Mouse (Mus musculus) midbrain, embryonic 16.5 days (tissue): ENCODE data around the gene Adh6b. TPM values are rescaled to one million over a fixed set of nuclear protein-coding genes. Genes with fewer than 3 reads are reported as not detected.

Experiments
- ATAC-seq: fragments of 200-750 bp; cut with Nextera tagmentation; 2 replicates; pipeline ENCODE4 v1.8.0; 2017; ENCODE audit warnings: moderate TSS enrichment
- H3K27ac ChIP-seq: fragments of 300-500 bp; sonication (generic); 2 replicates; pipeline ENCODE4 v1.5.1; 2014; ENCODE audit warnings: mild to moderate bottlenecking, low read length, mixed read lengths
- H3K27me3 ChIP-seq: fragments of 300-500 bp; sonication (generic); 2 replicates; pipeline ENCODE4 v1.6.1; 2014; ENCODE audit warnings: low read depth, low read length, mixed read lengths; ENCODE audit not compliant: control insufficient read depth, insufficient read depth
- H3K36me3 ChIP-seq: fragments of 300-500 bp; sonication (generic); 2 replicates; pipeline ENCODE4 v1.6.1; 2014; ENCODE audit warnings: mild to moderate bottlenecking, low read length, moderate library complexity, mixed read lengths; ENCODE audit not compliant: control insufficient read depth, insufficient read depth
- H3K4me1 ChIP-seq: fragments of 300-500 bp; sonication (generic); 2 replicates; pipeline ENCODE4 v1.6.1; 2014; ENCODE audit warnings: mild to moderate bottlenecking, low read length, mixed read lengths; ENCODE audit not compliant: control insufficient read depth, insufficient read depth
- H3K4me2 ChIP-seq: fragments of 300-500 bp; sonication (generic); 2 replicates; pipeline ENCODE4 v1.6.1; 2014; ENCODE audit warnings: mild to moderate bottlenecking, low read length, mixed read lengths
- H3K4me3 ChIP-seq: fragments of 300-500 bp; sonication (generic); 2 replicates; pipeline ENCODE4 v1.5.1; 2014; ENCODE audit warnings: low read depth, mild to moderate bottlenecking, low read length, moderate library complexity, mixed read lengths
- H3K9ac ChIP-seq: fragments of 300-500 bp; sonication (generic); 2 replicates; pipeline ENCODE4 v1.6.1; 2014; ENCODE audit warnings: low read depth, low read length, mixed read lengths
- H3K9me3 ChIP-seq: fragments of 300-500 bp; sonication (generic); replicated peaks from 2 replicates; pipeline ENCODE4 v1.6.1; 2014; ENCODE audit warnings: mild to moderate bottlenecking, low read length, mixed read lengths; ENCODE audit not compliant: control insufficient read depth, poor library complexity, severe bottlenecking
- WGBS: fragments of 180-500 bp; shearing (Covaris S2); extraction: QIAGEN DNeasy Blood & Tissue Kit; methylation state at CpG from one replicate; pipeline ENCODE4 v1.1.7; 2014; 5-methylcytosine and 5-hydroxymethylcytosine counted together
- polyA plus RNA-seq: library from polyadenylated mRNA; unstranded; fragments of >200 nt; fragmentation: Nextera tagmentation; extraction: Ambion mirVana; gene quantifications from 2 replicates; pipeline ENCODE4 v1.2.1, GENCODE M21; 2015

Gene Adh6b
- polyA plus RNA-seq, 1 experiment from 2014 or later, result 0.14 TPM

GRCm38 (mm10) chr3:138309910-138310309 lies 31.7 kb upstream of the Adh6b start:
- Histone ChIP-seq H3K9me3 (no peaks in the 10 kb centered on the region), H3K4me2 (no peak overlapping the region), H3K36me3 (no peaks in the 10 kb centered on the region), H3K4me1 (no peaks in the 10 kb centered on the region; the same call in 1 of the 2 replicates), H3K9ac (no peak overlapping the region), H3K27me3 (no peaks in the 10 kb centered on the region), H3K27ac (no peak overlapping the region), H3K4me3 (no peak overlapping the region)
- WGBS, result 91% methylated on average over 8 of the region's 8 CpGs
- ATAC-seq, result no peak

- Histone ChIP-seq H3K36me3 (no peaks in the 10 kb centered on the region), H3K4me2 (no peak overlapping the region), H3K4me3 (no peak overlapping the region), H3K27ac (no peak overlapping the region), H3K9ac (no peak overlapping the region), H3K4me1 (no peaks in the 10 kb centered on the region; the same call in 1 of the 2 replicates), H3K9me3 (no peaks in the 10 kb centered on the region), H3K27me3 (no peaks in the 10 kb centered on the region)
- 84% methylated on average over 6 of the region's 6 CpGs for WGBS
- no peak for ATAC-seq
These were observed 30.6 kb upstream of the Adh6b start for GRCm38 (mm10) chr3:138311015-138311414.

DNA sequence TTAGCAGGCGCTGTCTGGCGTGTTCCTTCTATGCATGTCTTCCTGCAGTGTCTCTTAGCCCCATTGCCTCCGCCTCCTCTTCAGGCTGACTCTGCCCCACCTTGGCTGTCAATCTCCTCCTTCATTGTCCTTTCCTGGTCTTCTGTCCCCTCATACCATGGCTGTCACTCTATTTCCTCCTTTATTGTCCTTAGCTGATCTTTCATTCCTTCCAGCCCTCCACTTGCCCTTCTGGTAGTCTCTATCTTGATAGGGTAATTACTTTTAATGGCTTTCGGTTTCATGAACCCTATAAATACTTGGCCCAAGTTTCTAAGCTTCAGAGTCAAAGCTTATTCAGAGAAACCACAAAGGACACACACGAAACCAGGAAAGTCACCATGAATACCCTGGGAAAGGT lies 28.6 kb upstream of the Adh6b start, which contains the start of gene Adh6a:
Gene Adh6a (plus strand): TSS at position 322 of the 400 bp plus-strand sequence.
- H3K9ac ChIP-seq, result no peak within 1 kb of the TSS
- H3K36me3 ChIP-seq, result no peaks in the 10 kb centered on the region
- no peak within 1 kb of the TSS for H3K27ac ChIP-seq
- no peaks in the 10 kb centered on the region for H3K27me3 ChIP-seq
- H3K4me3 ChIP-seq, result no peak within 1 kb of the TSS
- ATAC-seq, result no peak
- H3K9me3 ChIP-seq, result no peaks in the 10 kb centered on the region
- H3K4me2 ChIP-seq, result no peak within 1 kb of the TSS
- 90% methylated on average over 5 of the region's 5 CpGs for WGBS
- H3K4me1 ChIP-seq, result no peaks in the 10 kb centered on the region

DNA sequence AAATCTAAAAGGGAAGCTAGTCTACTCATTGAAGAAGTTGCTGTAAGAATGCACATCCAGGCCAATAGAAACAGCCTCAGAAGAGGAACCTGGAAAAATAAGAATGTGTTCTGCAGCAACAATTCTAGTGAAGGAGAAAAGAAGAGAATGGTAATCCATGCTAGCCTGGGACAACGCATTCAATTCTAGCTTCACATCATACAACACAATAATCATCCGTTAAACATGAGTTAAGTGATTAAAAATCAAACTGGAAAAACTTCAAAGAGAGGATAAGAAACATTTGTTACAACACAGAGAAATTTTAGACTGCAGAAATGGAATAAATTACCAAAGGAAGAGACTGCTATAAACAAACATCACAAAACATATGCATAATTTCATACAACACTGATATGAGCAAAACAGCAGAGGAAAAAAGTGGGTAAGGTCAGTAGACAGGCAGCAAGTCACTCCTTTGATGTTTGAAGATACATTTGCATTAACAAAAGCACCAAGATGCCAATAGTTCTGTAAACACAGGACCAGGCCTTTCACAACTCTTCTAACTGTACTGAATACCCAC lies 24.6 kb upstream of the Adh6b start:
- H3K27me3 ChIP-seq, result no peaks in the 10 kb centered on the region
- H3K27ac ChIP-seq, result no peak overlapping the region
- no peak overlapping the region for H3K4me2 ChIP-seq
- no peak overlapping the region for H3K4me3 ChIP-seq
- no peak overlapping the region for H3K9ac ChIP-seq
- no peaks in the 10 kb centered on the region for H3K9me3 ChIP-seq
- H3K4me1 ChIP-seq, result no peaks in the 10 kb centered on the region
- H3K36me3 ChIP-seq, result no peaks in the 10 kb centered on the region
- no peak for ATAC-seq
- 82% methylated on average over 2 of the region's 2 CpGs for WGBS

DNA sequence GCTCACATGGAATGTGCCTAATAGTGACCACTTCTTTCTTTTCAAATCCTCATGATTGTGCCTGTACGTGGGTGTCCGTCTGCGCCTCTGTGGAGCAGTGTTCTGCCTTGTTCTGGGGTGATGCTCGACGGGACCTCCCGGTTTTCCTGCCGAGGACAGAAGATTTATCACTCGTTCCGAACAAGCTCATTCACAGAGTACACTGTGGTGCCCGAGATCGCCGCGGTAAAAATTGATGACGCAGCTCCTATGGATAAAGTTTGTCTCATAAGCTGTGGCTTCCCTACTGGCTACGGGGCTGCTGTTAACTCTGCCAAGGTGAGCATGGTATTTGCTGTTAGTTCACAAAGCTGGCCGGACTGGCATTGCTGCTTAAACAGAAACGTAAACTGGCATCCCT lies 16.6 kb upstream of the Adh6b start:
- Histone ChIP-seq H3K4me1 (no peaks in the 10 kb centered on the region), H3K27ac (no peak overlapping the region), H3K9me3 (peaks cover 8% of the 10 kb centered on the region; the same call in 1 of the 2 replicates), H3K36me3 (no peaks in the 10 kb centered on the region), H3K4me3 (no peak overlapping the region), H3K9ac (no peak overlapping the region), H3K27me3 (no peaks in the 10 kb centered on the region), H3K4me2 (no peak overlapping the region)
- WGBS, result 94% methylated on average over 17 of the region's 17 CpGs
- no peak for ATAC-seq

DNA sequence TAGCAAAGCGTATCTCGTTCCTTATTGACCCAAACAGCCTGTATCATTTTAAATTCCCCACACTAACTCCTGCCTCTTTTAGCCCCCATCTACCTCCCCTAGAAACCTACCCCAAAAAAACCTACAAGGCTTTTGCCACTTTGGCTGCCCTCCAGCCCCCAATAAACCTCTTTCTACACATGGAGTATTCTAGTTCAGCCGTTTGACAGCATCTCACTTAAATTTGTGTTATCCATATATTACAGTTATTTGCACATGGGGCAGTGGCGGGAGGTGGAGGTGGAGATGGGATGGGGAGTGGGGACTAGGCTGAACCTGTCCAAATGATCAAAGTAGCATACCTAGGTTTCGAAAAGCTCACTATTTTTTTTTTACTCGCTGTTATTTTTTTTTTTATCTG lies 16.1 kb upstream of the Adh6b start:
- H3K4me1 ChIP-seq, result no peaks in the 10 kb centered on the region
- H3K27me3 ChIP-seq, result no peaks in the 10 kb centered on the region
- peaks cover 8% of the 10 kb centered on the region; the same call in 1 of the 2 replicates for H3K9me3 ChIP-seq
- H3K27ac ChIP-seq, result no peak overlapping the region
- no peak overlapping the region for H3K9ac ChIP-seq
- H3K36me3 ChIP-seq, result no peaks in the 10 kb centered on the region
- H3K4me3 ChIP-seq, result no peak overlapping the region
- ATAC-seq, result no peak
- no peak overlapping the region for H3K4me2 ChIP-seq
- WGBS, result 93% methylated on average over 6 of the region's 6 CpGs

DNA sequence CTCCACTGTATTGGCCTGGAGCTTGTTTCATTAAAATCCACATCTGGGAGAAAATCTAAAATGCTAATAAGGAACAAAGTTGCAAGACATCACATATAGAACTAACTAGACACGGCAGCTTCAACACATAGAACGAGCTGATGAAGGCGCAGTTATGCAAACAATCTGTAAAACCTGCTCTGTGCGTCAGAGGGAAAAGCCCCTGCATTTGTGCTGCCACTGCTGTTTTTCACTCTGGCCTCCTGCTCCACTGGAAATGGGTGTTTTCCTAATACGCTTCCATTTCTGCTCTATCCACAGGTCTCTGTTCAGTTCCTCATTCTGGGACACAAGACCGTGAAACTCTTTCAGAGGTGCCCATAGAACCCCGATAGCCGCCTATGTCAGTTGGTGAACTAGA lies 7.7 kb upstream of the Adh6b start:
- H3K4me2 ChIP-seq, result no peak overlapping the region
- no peak overlapping the region for H3K9ac ChIP-seq
- no peaks in the 10 kb centered on the region for H3K36me3 ChIP-seq
- 88% methylated on average over 8 of the region's 8 CpGs for WGBS
- no peak overlapping the region for H3K4me3 ChIP-seq
- no peak overlapping the region for H3K27ac ChIP-seq
- ATAC-seq, result no peak
- no peaks in the 10 kb centered on the region for H3K4me1 ChIP-seq
- no peaks in the 10 kb centered on the region for H3K9me3 ChIP-seq
- no peaks in the 10 kb centered on the region for H3K27me3 ChIP-seq

- ATAC-seq, result no peak
- 92% methylated on average over 4 of the region's 4 CpGs for WGBS
- Histone ChIP-seq H3K4me2 (no peak overlapping the region), H3K27ac (no peak overlapping the region), H3K9ac (no peak overlapping the region), H3K36me3 (no peaks in the 10 kb centered on the region), H3K4me1 (no peaks in the 10 kb centered on the region), H3K9me3 (no peaks in the 10 kb centered on the region), H3K4me3 (no peak overlapping the region), H3K27me3 (no peaks in the 10 kb centered on the region)
These were observed 7.3 kb upstream of the Adh6b start for GRCm38 (mm10) chr3:138334320-138334719.

GRCm38 (mm10) chr3:138335566-138335965 lies 6.0 kb upstream of the Adh6b start:
- 95% methylated on average over 1 of the region's 1 CpGs for WGBS
- no peaks in the 10 kb centered on the region for H3K4me1 ChIP-seq
- no peak for ATAC-seq

More at GRCm38 (mm10) chr3:138335566-138335965, 6.0 kb upstream of the Adh6b start:
- Histone ChIP-seq H3K4me3 (no peak overlapping the region), H3K9me3 (no peaks in the 10 kb centered on the region), H3K27ac (no peak overlapping the region), H3K27me3 (no peaks in the 10 kb centered on the region), H3K9ac (no peak overlapping the region), H3K36me3 (no peaks in the 10 kb centered on the region), H3K4me2 (no peak overlapping the region)
